Mouse (Mus musculus) liver, adult 2 months (tissue): ENCODE results near the gene Prim2. TPM values are rescaled to one million over a fixed set of nuclear protein-coding genes. Genes with fewer than 3 reads are reported as not detected.

ENCODE experiments used
- DNase-seq: peaks from one replicate; pipeline ENCODE4 v3.0.0-alpha.2; 2011; ENCODE audit warnings: low read depth, low spot score; ENCODE audit errors: extremely low read depth
- H3K27ac ChIP-seq: fragments of 200-500 bp; replicated peaks from 2 replicates; pipeline ENCODE4 v1.5.1; 2012; ENCODE audit warnings: low read depth, mild to moderate bottlenecking, control low read depth, inconsistent platforms, low read length; ENCODE audit not compliant: insufficient read depth
- H3K27me3 ChIP-seq: fragments of 200-500 bp; 2 replicates; pipeline ENCODE4 v1.6.1; 2012; ENCODE audit warnings: mild to moderate bottlenecking, moderate library complexity, low read length, inconsistent platforms; ENCODE audit not compliant: control insufficient read depth, insufficient read depth
- H3K36me3 ChIP-seq: fragments of 200-500 bp; 2 replicates; pipeline ENCODE4 v1.6.1; 2012; ENCODE audit warnings: low read length, inconsistent platforms; ENCODE audit not compliant: control insufficient read depth, insufficient read depth
- H3K4me1 ChIP-seq: fragments of 200-500 bp; 2 replicates; pipeline ENCODE4 v1.6.1; 2011; ENCODE audit warnings: low read length; ENCODE audit not compliant: control insufficient read depth, insufficient read depth
- H3K4me3 ChIP-seq: fragments of 200-500 bp; 2 replicates; pipeline ENCODE4 v1.5.1; 2011; ENCODE audit warnings: low read depth, mild to moderate bottlenecking, control low read depth, low read length, moderate library complexity; ENCODE audit not compliant: insufficient read depth
- H3K79me2 ChIP-seq: fragments of 200-500 bp; 2 replicates; pipeline ENCODE4 v1.6.1; 2012; ENCODE audit warnings: inconsistent platforms, mild to moderate bottlenecking, low read length, moderate library complexity; ENCODE audit not compliant: control insufficient read depth, insufficient read depth
- H3K9ac ChIP-seq: fragments of 200-500 bp; 2 replicates; pipeline ENCODE4 v1.6.1; 2012; ENCODE audit warnings: low read depth, mild to moderate bottlenecking, control low read depth, inconsistent platforms, low read length
- CTCF ChIP-seq: fragments of 200-500 bp; IDR thresholded peaks from 2 replicates; pipeline ENCODE4 v1.5.1; 2011; ENCODE audit warnings: low read depth, low read length, control low read depth
- POLR2A ChIP-seq: fragments of 200-500 bp; IDR thresholded peaks from 2 replicates; pipeline ENCODE4 v1.6.1; 2011; ENCODE audit warnings: low read length, control low read depth; ENCODE audit not compliant: insufficient read depth; ENCODE audit errors: extremely low read depth
- WGBS: fragments of 180-500 bp; shearing (Covaris S2); methylation state at CpG from one replicate; pipeline ENCODE4 v1.1.7; 2018; 5-methylcytosine and 5-hydroxymethylcytosine counted together
- polyA plus RNA-seq: library from polyadenylated mRNA; depleted of rRNA; stranded (reverse); fragments of >200 nt; gene quantifications from 2 replicates; pipeline ENCODE4 v1.2.3, GENCODE M21; 2012
- total RNA-seq: library from RNA; depleted of rRNA; stranded (reverse); fragments of >200 nt; gene quantifications from 2 replicates; pipeline ENCODE4 v1.2.3, GENCODE M21; 2014

Prim2 gene
- total and polyA plus RNA-seq, 2 experiments: 1.2 to 5.1 TPM

DNA sequence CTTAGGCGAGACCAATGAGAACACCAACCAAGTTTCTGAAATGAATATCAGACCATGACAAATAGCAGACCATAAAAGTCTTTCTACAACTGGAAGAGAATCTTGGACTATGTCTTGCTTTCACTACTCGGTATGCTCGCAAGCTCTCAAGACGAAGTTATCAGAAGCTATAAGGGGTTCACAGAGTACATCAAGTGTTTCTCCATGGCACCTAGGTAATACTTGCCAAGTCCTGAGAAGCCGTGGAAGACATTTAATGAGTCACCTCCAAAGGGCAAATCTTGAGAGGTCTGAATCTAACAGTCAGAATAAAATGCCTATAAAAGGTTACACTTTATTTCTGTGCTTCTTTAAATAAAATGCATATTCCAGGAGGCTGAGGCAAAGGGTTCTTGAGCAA, 181.2 kb downstream of the Prim2 start:
- Histone ChIP-seq H3K27me3 (no peaks in the 10 kb centered on the region), H3K27ac (no peak overlapping the region), H3K4me1 (no peaks in the 10 kb centered on the region; the same call in 1 of the 2 replicates), H3K9ac (no peak overlapping the region), H3K79me2 (no peaks in the 10 kb centered on the region), H3K4me3 (no peak overlapping the region), H3K36me3 (no peaks in the 10 kb centered on the region)
- 96% methylated on average over 5 of the region's 5 CpGs for WGBS
- DNase-seq: no peak
- TF ChIP-seq POLR2A: no peak
- TF ChIP-seq CTCF: no peak

DNA sequence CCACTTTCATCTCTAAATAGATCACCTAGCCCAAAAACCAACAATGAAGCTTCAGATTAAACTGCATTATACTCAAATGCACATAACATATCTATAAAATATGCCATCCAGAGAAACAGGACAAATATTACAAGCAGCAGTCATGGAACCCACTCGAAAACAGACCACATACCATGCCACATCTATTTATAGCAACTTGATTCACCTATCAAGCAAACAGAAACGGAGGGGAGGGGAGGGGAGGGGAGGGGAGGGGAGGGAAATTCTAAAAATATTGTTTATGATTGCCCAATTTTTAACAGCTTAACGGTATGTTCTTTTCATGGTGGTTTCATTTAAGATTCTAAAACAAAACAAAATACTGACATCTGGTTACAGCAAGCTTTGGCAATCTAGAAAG, 185.8 kb downstream of the Prim2 start:
- TF ChIP-seq POLR2A (no peak), CTCF (no peak)
- WGBS: 58% methylated on average over 3 of the region's 3 CpGs
- no peaks in the 10 kb centered on the region for H3K27me3 ChIP-seq

DNA sequence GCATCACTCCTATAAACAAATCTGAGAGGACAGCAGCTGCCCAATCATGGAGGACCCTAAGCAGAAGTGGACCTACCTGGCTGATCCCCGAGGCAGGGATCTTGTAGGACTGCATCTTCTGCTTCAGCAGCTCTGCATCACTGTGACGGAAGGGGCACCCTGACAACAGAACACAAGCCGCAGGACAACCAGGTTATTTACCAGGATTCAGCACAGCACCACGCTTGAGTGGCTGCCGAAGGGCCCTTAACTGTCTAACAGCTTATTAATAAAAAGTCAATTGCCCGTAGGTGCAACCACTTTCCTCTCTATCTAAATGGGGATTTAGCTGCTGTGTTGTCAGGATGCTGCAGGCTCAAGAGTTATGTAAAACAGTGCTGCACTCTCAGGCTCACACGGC, 189.2 kb downstream of the Prim2 start:
- H3K36me3 ChIP-seq: no peaks in the 10 kb centered on the region
- no peaks in the 10 kb centered on the region for H3K27me3 ChIP-seq
- H3K4me3 ChIP-seq: no peak overlapping the region
- TF ChIP-seq POLR2A (no peak), CTCF (no peak)
- no peak for DNase-seq
- no peaks in the 10 kb centered on the region; the same call in 1 of the 2 replicates for H3K4me1 ChIP-seq
- no peak overlapping the region for H3K9ac ChIP-seq
- H3K27ac ChIP-seq: no peak overlapping the region
- no peaks in the 10 kb centered on the region for H3K79me2 ChIP-seq
- 95% methylated on average over 7 of the region's 7 CpGs for WGBS

More for the DNA sequence above, 185.8 kb downstream of the Prim2 start:
- H3K4me3 ChIP-seq: no peak overlapping the region
- no peak overlapping the region for H3K9ac ChIP-seq
- H3K79me2 ChIP-seq: no peaks in the 10 kb centered on the region
- H3K4me1 ChIP-seq: no peaks in the 10 kb centered on the region; the same call in 1 of the 2 replicates
- H3K27ac ChIP-seq: no peak overlapping the region
- DNase-seq: no peak
- H3K36me3 ChIP-seq: no peaks in the 10 kb centered on the region

DNA sequence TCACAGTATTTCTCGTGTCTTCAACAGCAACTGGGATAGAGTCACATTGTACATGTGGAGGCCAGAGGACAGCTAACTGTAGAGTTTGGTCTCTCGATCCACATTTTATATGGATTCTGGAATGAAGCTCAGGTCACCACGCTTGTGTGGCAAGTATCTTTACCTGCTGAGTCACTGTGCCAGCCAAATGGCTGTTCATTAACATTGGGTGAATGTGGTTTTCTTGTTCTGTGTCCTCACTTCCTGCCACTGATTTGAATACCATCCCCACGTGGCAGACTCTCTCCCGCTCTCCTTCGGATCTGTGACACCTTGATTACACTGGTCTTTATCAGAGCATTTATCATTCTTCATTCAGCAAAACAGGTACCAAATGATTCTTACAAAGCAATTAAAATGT, 198.5 kb downstream of the Prim2 start:
- H3K4me3 ChIP-seq: no peak overlapping the region
- no peaks in the 10 kb centered on the region for H3K27me3 ChIP-seq
- no peak for DNase-seq
- no peak for TF ChIP-seq CTCF
- TF ChIP-seq POLR2A: no peak
- H3K79me2 ChIP-seq: no peaks in the 10 kb centered on the region
- H3K4me1 ChIP-seq: no peaks in the 10 kb centered on the region
- no peaks in the 10 kb centered on the region for H3K36me3 ChIP-seq
- WGBS: 86% methylated on average over 6 of the region's 6 CpGs
- no peak overlapping the region for H3K27ac ChIP-seq
- H3K9ac ChIP-seq: no peak overlapping the region

DNA sequence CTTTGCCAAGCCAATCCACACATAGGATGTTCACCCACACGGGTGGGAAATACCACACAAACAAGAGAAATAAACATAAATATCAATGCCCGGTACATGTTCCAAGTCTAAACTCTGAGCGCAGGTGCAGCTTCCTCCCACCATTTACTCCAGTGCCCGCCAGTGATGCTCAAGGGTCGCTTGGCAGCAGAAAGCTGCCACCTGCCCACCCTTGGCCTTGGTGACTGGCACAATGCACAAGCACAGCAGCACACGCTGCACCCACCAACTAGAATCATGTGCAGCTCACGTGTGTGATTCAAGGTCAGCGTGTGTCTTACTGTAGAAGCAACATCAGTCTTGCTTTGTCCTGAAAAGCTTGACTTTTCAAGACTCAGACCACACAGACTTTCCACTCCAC, 199.4 kb downstream of the Prim2 start:
- no peaks in the 10 kb centered on the region for H3K36me3 ChIP-seq
- TF ChIP-seq POLR2A (no peak), CTCF (no peak)
- 98% methylated on average over 8 of the region's 8 CpGs for WGBS

DNA sequence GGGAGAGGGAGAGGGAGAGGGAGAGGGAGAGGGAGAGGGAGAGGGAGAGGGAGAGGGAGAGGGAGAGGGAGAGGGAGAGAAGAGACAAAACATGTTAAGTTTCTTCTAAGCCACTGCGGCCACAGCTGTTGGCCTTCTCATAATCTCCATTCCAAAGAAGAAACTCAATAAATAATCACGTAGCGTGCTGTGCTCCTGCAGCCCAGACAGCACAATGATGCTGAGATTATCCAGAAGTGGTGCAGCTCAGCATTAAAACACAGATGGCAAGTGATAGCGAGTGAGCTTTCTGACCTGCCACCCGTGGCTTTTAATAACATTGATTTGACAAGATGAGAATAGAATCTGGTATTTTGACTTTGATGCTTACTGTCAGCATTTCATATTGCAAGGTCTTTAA, 205.4 kb downstream of the Prim2 start:
- no peaks in the 10 kb centered on the region for H3K4me1 ChIP-seq
- no peaks in the 10 kb centered on the region for H3K27me3 ChIP-seq
- no peak for DNase-seq
- no peak overlapping the region for H3K4me3 ChIP-seq
- no peaks in the 10 kb centered on the region for H3K36me3 ChIP-seq
- no peak overlapping the region for H3K27ac ChIP-seq
- no peak for TF ChIP-seq POLR2A
- no peak for TF ChIP-seq CTCF
- 91% methylated on average over 5 of the region's 5 CpGs for WGBS
- H3K79me2 ChIP-seq: no peaks in the 10 kb centered on the region
- H3K9ac ChIP-seq: no peak overlapping the region

More for the DNA sequence above, 199.4 kb downstream of the Prim2 start:
- Histone ChIP-seq H3K79me2 (no peaks in the 10 kb centered on the region), H3K27ac (no peak overlapping the region), H3K4me3 (no peak overlapping the region), H3K27me3 (no peaks in the 10 kb centered on the region), H3K4me1 (no peaks in the 10 kb centered on the region), H3K9ac (no peak overlapping the region)
- DNase-seq: no peak
